Mouse (Mus musculus) forebrain, embryonic 16.5 days (tissue): Measurements from ENCODE around the gene Kiz. TPM values are rescaled to one million over a fixed set of nuclear protein-coding genes. Genes with fewer than 3 reads are reported as not detected.

Source experiments
- ATAC-seq: fragments of 200-750 bp; cut with Nextera tagmentation; 2 replicates; pipeline ENCODE4 v1.8.0; 2017; ENCODE audit warnings: mild to moderate bottlenecking, moderate library complexity
- H3K27ac ChIP-seq: fragments of 300-500 bp; sonication (generic); 2 replicates; pipeline ENCODE4 v1.5.1; 2014; ENCODE audit warnings: low read length, control low read depth
- H3K27me3 ChIP-seq: fragments of 300-500 bp; sonication (generic); replicated peaks from 2 replicates; pipeline ENCODE4 v1.6.1; 2014; ENCODE audit warnings: low read length; ENCODE audit not compliant: control insufficient read depth, insufficient read depth
- H3K36me3 ChIP-seq: fragments of 300-500 bp; sonication (generic); 2 replicates; pipeline ENCODE4 v1.6.1; 2014; ENCODE audit not compliant: control insufficient read depth, insufficient read depth
- H3K4me1 ChIP-seq: fragments of 300-500 bp; sonication (generic); replicated peaks from 2 replicates; pipeline ENCODE4 v1.6.1; 2014; ENCODE audit warnings: low read length; ENCODE audit not compliant: control insufficient read depth, insufficient read depth
- H3K4me2 ChIP-seq: fragments of 300-500 bp; sonication (generic); 2 replicates; pipeline ENCODE4 v1.6.1; 2014; ENCODE audit warnings: mild to moderate bottlenecking, low read length, control low read depth
- H3K4me3 ChIP-seq: fragments of 300-500 bp; sonication (generic); replicated peaks from 2 replicates; pipeline ENCODE4 v1.5.1; 2014; ENCODE audit warnings: mild to moderate bottlenecking, low read length, control low read depth
- H3K9ac ChIP-seq: fragments of 300-500 bp; sonication (generic); replicated peaks from 2 replicates; pipeline ENCODE4 v1.6.1; 2014; ENCODE audit warnings: low read depth, low read length, control low read depth
- H3K9me3 ChIP-seq: fragments of 300-500 bp; sonication (generic); 2 replicates; pipeline ENCODE4 v1.6.1; 2016; ENCODE audit warnings: low read length; ENCODE audit not compliant: control insufficient read depth
- WGBS: fragments of 180-500 bp; shearing (Covaris S2); extraction: QIAGEN DNeasy Blood & Tissue Kit; methylation state at CpG from one replicate; pipeline ENCODE4 v1.1.7; 2014; 5-methylcytosine and 5-hydroxymethylcytosine counted together
- polyA plus RNA-seq: library from polyadenylated mRNA; unstranded; fragments of >200 nt; fragmentation: Nextera tagmentation; extraction: Ambion mirVana; gene quantifications from 2 replicates; pipeline ENCODE4 v1.2.1, GENCODE M21; 2015

Gene Kiz
- polyA plus RNA-seq, 1 experiment from 2014 or later = 23.6 TPM

- no peaks in the 10 kb centered on the region for H3K27me3 ChIP-seq
- no peak overlapping the region for H3K27ac ChIP-seq
- ATAC-seq = no peak
- H3K36me3 ChIP-seq = no peaks in the 10 kb centered on the region
- no peaks in the 10 kb centered on the region for H3K9me3 ChIP-seq
- 87% methylated on average over 2 of the region's 2 CpGs for WGBS
- no peak overlapping the region for H3K4me2 ChIP-seq
- no peak overlapping the region for H3K4me3 ChIP-seq
- no peak overlapping the region for H3K9ac ChIP-seq
- peaks cover 6% of the 10 kb centered on the region for H3K4me1 ChIP-seq
Observed at GRCm38 (mm10) chr2:147007265-147007664, 151.6 kb downstream of the Kiz start.

GRCm38 (mm10) chr2:147009084-147009483 lies 153.4 kb downstream of the Kiz start:
- no peaks in the 10 kb centered on the region for H3K36me3 ChIP-seq
- no peak overlapping the region for H3K9ac ChIP-seq
- no peak overlapping the region for H3K27ac ChIP-seq
- H3K4me2 ChIP-seq = no peak overlapping the region
- H3K4me1 ChIP-seq = peaks cover 10% of the 10 kb centered on the region
- no peak for ATAC-seq
- no peak overlapping the region for H3K4me3 ChIP-seq
- no peaks in the 10 kb centered on the region for H3K9me3 ChIP-seq
- no peaks in the 10 kb centered on the region for H3K27me3 ChIP-seq

GRCm38 (mm10) chr2:147010141-147010540 lies 154.5 kb downstream of the Kiz start:
- Histone ChIP-seq H3K27me3 (no peaks in the 10 kb centered on the region), H3K36me3 (no peaks in the 10 kb centered on the region)
- ATAC-seq = no peak

GRCm38 (mm10) chr2:147010952-147011351 lies 155.3 kb downstream of the Kiz start:
- H3K4me2 ChIP-seq = no peak overlapping the region
- no peaks in the 10 kb centered on the region for H3K36me3 ChIP-seq
- H3K27me3 ChIP-seq = no peaks in the 10 kb centered on the region
- WGBS = 93% methylated on average over 9 of the region's 9 CpGs
- H3K9ac ChIP-seq = no peak overlapping the region
- ATAC-seq = no peak
- no peak overlapping the region for H3K4me3 ChIP-seq
- no peak overlapping the region for H3K27ac ChIP-seq
- no peaks in the 10 kb centered on the region for H3K9me3 ChIP-seq
- H3K4me1 ChIP-seq = peaks cover 21% of the 10 kb centered on the region

More at GRCm38 (mm10) chr2:147010141-147010540, 154.5 kb downstream of the Kiz start:
- no peak overlapping the region for H3K4me3 ChIP-seq
- H3K9me3 ChIP-seq = no peaks in the 10 kb centered on the region
- H3K27ac ChIP-seq = no peak overlapping the region
- no peak overlapping the region for H3K9ac ChIP-seq
- 96% methylated on average over 4 of the region's 4 CpGs for WGBS
- peaks cover 18% of the 10 kb centered on the region for H3K4me1 ChIP-seq
- H3K4me2 ChIP-seq = no peak overlapping the region

- WGBS = 73% methylated on average over 3 of the region's 3 CpGs
- H3K4me1 ChIP-seq = peaks cover 21% of the 10 kb centered on the region
- H3K27ac ChIP-seq = peak overlapping the region; percentile 99; the same call in 1 of the 2 replicates
- peak overlapping the region; percentile 83 for H3K4me2 ChIP-seq
- H3K9me3 ChIP-seq = no peaks in the 10 kb centered on the region
- H3K4me3 ChIP-seq = peak overlapping the region; percentile 98
- H3K9ac ChIP-seq = no peak overlapping the region
- no peaks in the 10 kb centered on the region for H3K27me3 ChIP-seq
- H3K36me3 ChIP-seq = no peaks in the 10 kb centered on the region
- no peak for ATAC-seq
Observed at GRCm38 (mm10) chr2:147011474-147012140, 155.9 kb downstream of the Kiz start.

- H3K9me3 ChIP-seq = no peaks in the 10 kb centered on the region
- H3K4me1 ChIP-seq = peaks cover 21% of the 10 kb centered on the region
- 48% methylated on average over 7 of the region's 7 CpGs for WGBS
- peak overlapping the region; percentile 99 for H3K27ac ChIP-seq
- H3K9ac ChIP-seq = peak overlapping the region; percentile 89
- H3K4me3 ChIP-seq = peak overlapping the region; percentile 98
- ATAC-seq = peak; percentile 0; the same call in 1 of the 2 replicates
- H3K27me3 ChIP-seq = no peaks in the 10 kb centered on the region
- peak overlapping the region; percentile 83 for H3K4me2 ChIP-seq
- no peaks in the 10 kb centered on the region for H3K36me3 ChIP-seq
Observed at GRCm38 (mm10) chr2:147012141-147012622, 156.5 kb downstream of the Kiz start.

GRCm38 (mm10) chr2:147012623-147013184 lies 157.0 kb downstream of the Kiz start, which contains the start of gene Xrn2:
Gene Xrn2, plus strand, starts transcription at chr2:147012996.
- under 1% methylated on average over 37 of the region's 37 CpGs for WGBS

GRCm38 (mm10) chr2:147013194-147013969 lies 157.7 kb downstream of the Kiz start:
- Histone ChIP-seq H3K4me3 (peak overlapping the region; percentile 98), H3K9ac (peak overlapping the region; percentile 89), H3K27me3 (no peaks in the 10 kb centered on the region), H3K27ac (peak overlapping the region; percentile 99), H3K4me1 (peaks cover 21% of the 10 kb centered on the region), H3K36me3 (no peaks in the 10 kb centered on the region), H3K4me2 (peak overlapping the region; percentile 76), H3K9me3 (no peaks in the 10 kb centered on the region)
- under 1% methylated on average over 56 of the region's 59 CpGs for WGBS
- peak; percentile 90 for ATAC-seq

More at GRCm38 (mm10) chr2:147012623-147013184, 157.0 kb downstream of the Kiz start, which contains the start of gene Xrn2:
- Histone ChIP-seq H3K27ac (peak within 1 kb of the TSS; percentile 99), H3K36me3 (no peaks in the 10 kb centered on the region), H3K9ac (peak within 1 kb of the TSS; percentile 89), H3K27me3 (no peaks in the 10 kb centered on the region), H3K4me1 (peaks cover 21% of the 10 kb centered on the region), H3K4me2 (peak within 1 kb of the TSS; percentile 83), H3K4me3 (peak within 1 kb of the TSS; percentile 98), H3K9me3 (no peaks in the 10 kb centered on the region)
- ATAC-seq = peak; percentile 97
